Mouse (Mus musculus): ENCODE results near the gene Inhbc. TPM values are rescaled to one million over a fixed set of nuclear protein-coding genes. Genes with fewer than 3 reads are reported as not detected.
A peak's percentile ranks its signal among the peaks of the same experiment; 100 is the strongest.
"Not testable (repeated sequence)": the region's sequence is repeated elsewhere in the genome, so short reads cannot be mapped to it uniquely, and the experiment has no call there.

Inhbc gene
- polyA plus RNA-seq, 1 experiment, result not detected

DNA sequence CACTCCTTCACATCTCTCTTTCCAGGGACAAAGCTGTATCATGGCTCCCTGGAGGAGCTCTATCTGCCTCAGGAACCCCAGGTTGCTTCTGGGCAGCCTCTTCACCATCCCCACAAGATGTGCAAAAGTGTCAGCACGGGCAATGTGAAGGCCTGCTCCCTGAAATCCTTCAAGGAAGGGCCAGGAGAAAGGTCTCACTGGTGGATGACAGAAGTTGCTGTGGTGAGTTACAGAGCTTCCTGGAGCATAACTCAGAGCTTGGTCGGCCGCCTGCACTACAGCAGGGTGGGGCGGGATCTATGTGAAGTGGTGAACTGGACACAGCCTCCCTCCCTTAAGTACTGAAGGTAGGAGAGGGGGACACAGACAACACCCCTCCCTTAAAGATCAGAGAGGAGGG, 47.6 kb downstream of the Inhbc start:
- H3K4me3 ChIP-seq (ENCODE audit: extremely low read depth, insufficient read depth, insufficient read length), result peak overlapping the region; percentile 60
- no peaks in the 10 kb centered on the region for H3K27me3 ChIP-seq (ENCODE audit: control insufficient read depth, insufficient read depth, low read length)
- H3K36me3 ChIP-seq (ENCODE audit: control insufficient read depth, insufficient read depth, low read length), result peaks cover 15% of the 10 kb centered on the region
- peaks cover 40% of the 10 kb centered on the region for H3K4me1 ChIP-seq (ENCODE audit: control insufficient read depth, insufficient read depth, insufficient read length)
- no peak for DNase-seq (ENCODE audit: low read depth in 1 of 2, low spot score in 2 of 2)
- TF ChIP-seq POLR2A (IDR thresholded peaks at IDR 0.05; ENCODE audit: low read depth, low read length) (no peak), CTCF (IDR thresholded peaks at IDR 0.05; ENCODE audit: extremely low read depth, insufficient read depth, insufficient read length, insufficient replicate concordance) (no peak)
- peak overlapping the region; percentile 84 for H3K27ac ChIP-seq (ENCODE audit: insufficient read depth, low read length)
- 40% methylated on average over 4 of the region's 4 CpGs for WGBS

DNA sequence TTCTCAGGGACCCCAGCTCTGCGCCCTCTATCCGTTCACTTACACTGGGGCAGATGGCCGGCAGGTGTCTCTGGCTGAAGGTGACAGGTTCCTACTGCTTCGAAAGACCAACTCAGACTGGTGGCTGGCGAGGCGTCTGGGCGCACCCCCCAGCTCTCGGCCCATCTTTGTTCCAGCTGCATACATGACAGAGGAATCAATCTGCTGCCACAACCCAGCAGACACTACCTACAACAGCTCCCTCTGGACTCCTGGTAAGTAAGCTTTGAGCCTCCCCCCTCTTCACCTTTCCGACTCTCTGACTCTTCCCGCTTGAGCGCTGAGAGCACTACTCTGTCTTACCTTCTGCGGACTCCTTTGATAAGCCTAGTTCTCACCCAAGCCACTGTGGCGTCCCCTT, 48.1 kb downstream of the Inhbc start:
- H3K27ac ChIP-seq (ENCODE audit: insufficient read depth, low read length), result peak overlapping the region; percentile 84
- TF ChIP-seq POLR2A (IDR thresholded peaks at IDR 0.05; ENCODE audit: low read depth, low read length) (no peak), CTCF (IDR thresholded peaks at IDR 0.05; ENCODE audit: extremely low read depth, insufficient read depth, insufficient read length, insufficient replicate concordance) (no peak)
- H3K27me3 ChIP-seq (ENCODE audit: control insufficient read depth, insufficient read depth, low read length), result no peaks in the 10 kb centered on the region
- DNase-seq (ENCODE audit: low read depth in 1 of 2, low spot score in 2 of 2), result no peak
- peak overlapping the region; percentile 60 for H3K4me3 ChIP-seq (ENCODE audit: extremely low read depth, insufficient read depth, insufficient read length)
- H3K36me3 ChIP-seq (ENCODE audit: control insufficient read depth, insufficient read depth, low read length), result peaks cover 12% of the 10 kb centered on the region
- 46% methylated on average over 13 of the region's 13 CpGs for WGBS
- peaks cover 40% of the 10 kb centered on the region for H3K4me1 ChIP-seq (ENCODE audit: control insufficient read depth, insufficient read depth, insufficient read length)

DNA sequence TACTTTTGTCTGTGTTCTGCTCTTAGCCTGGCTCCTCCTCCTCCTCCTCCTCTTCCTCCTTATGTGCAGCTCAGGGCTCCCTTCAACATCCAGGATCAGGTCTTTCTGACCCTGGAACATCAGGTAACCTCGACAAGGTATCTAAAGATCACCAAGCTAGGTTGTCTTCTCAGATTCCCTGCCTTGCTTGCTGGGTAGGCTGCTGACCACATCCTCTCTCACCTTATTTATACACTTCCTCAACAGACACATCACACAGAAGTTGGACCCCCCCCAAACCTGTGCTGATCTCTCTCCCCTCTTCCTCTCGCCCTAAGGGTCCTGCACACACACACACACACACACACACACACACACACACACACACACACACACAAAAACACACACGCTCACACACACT, 48.6 kb downstream of the Inhbc start, which contains the start of gene Arhgap9:
Arhgap9 (plus strand) TSS at position 344 of the 400 bp plus-strand sequence.
- 24% methylated on average over 3 of the region's 3 CpGs for WGBS
- DNase-seq (ENCODE audit: low read depth in 1 of 2, low spot score in 2 of 2), result peak; percentile 28 to 50
- peak within 1 kb of the TSS; percentile 60 for H3K4me3 ChIP-seq (ENCODE audit: extremely low read depth, insufficient read depth, insufficient read length)
- TF ChIP-seq CTCF (IDR thresholded peaks at IDR 0.05; ENCODE audit: extremely low read depth, insufficient read depth, insufficient read length, insufficient replicate concordance) (no peak), POLR2A (IDR thresholded peaks at IDR 0.05; ENCODE audit: low read depth, low read length) (no peak; the same call in 1 of the 2 replicates)
- H3K27me3 ChIP-seq (ENCODE audit: control insufficient read depth, insufficient read depth, low read length), result no peaks in the 10 kb centered on the region
- peaks cover 7% of the 10 kb centered on the region for H3K36me3 ChIP-seq (ENCODE audit: control insufficient read depth, insufficient read depth, low read length)
- peaks cover 40% of the 10 kb centered on the region for H3K4me1 ChIP-seq (ENCODE audit: control insufficient read depth, insufficient read depth, insufficient read length)
- H3K27ac ChIP-seq (ENCODE audit: insufficient read depth, low read length), result peak within 1 kb of the TSS; percentile 84

DNA sequence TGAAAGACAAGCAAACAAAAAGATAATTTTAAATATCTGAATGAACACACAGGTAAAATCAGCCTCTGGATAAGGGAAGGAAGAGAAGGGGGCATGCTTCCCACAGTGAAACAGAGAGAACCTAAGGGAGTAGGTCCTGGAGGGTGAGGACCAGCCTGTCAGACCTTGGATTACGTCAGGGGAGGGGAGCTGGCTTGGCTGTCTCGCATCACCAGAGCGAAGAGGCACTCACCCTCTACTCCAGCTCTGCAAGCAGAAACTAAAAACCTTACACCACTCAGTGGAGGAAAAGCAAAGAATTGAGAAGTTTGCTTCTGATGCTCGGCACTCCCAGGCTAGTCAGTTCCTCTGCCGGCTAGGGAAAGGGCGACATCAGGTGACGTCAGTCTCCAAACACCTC, 50.3 kb downstream of the Inhbc start:
- Histone ChIP-seq H3K36me3 (ENCODE audit: control insufficient read depth, insufficient read depth, low read length) (no peaks in the 10 kb centered on the region), H3K4me1 (ENCODE audit: control insufficient read depth, insufficient read depth, insufficient read length) (peaks cover 28% of the 10 kb centered on the region; the same call in 1 of the 2 replicates), H3K27me3 (ENCODE audit: control insufficient read depth, insufficient read depth, low read length) (no peaks in the 10 kb centered on the region), H3K4me3 (ENCODE audit: extremely low read depth, insufficient read depth, insufficient read length) (no peak overlapping the region), H3K27ac (ENCODE audit: insufficient read depth, low read length) (peak overlapping the region; percentile 25)
- no peak for TF ChIP-seq POLR2A (IDR thresholded peaks at IDR 0.05; ENCODE audit: low read depth, low read length)
- TF ChIP-seq CTCF (IDR thresholded peaks at IDR 0.05; ENCODE audit: extremely low read depth, insufficient read depth, insufficient read length, insufficient replicate concordance), result no peak
- 83% methylated on average over 7 of the region's 7 CpGs for WGBS
- no peak for DNase-seq (ENCODE audit: low read depth in 1 of 2, low spot score in 2 of 2)

DNA sequence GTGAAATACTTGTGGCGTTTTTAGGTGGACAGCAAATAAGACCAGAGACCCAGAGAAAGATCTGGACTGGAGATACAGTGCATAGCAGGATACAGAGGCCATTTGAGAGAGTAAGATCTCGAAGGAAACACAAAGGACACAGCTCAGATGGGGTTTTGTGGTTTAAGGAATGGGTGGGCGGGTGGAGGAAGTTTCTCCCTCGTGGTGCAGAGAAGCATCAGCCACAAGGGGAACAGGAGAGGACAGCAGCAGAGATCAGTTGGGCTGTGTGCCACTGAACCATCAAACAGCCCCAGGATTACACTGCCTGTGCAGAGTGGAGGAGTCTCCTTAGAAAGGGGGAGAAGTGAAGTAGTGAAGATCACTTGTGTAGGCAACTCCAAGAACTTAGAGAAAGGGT, 52.2 kb downstream of the Inhbc start:
- TF ChIP-seq POLR2A (IDR thresholded peaks at IDR 0.05; ENCODE audit: low read depth, low read length), result no peak
- H3K4me3 ChIP-seq (ENCODE audit: extremely low read depth, insufficient read depth, insufficient read length), result no peak overlapping the region
- no peaks in the 10 kb centered on the region for H3K36me3 ChIP-seq (ENCODE audit: control insufficient read depth, insufficient read depth, low read length)
- H3K27me3 ChIP-seq (ENCODE audit: control insufficient read depth, insufficient read depth, low read length), result no peaks in the 10 kb centered on the region
- H3K4me1 ChIP-seq (ENCODE audit: control insufficient read depth, insufficient read depth, insufficient read length), result peaks cover 24% of the 10 kb centered on the region; the same call in 1 of the 2 replicates
- H3K27ac ChIP-seq (ENCODE audit: insufficient read depth, low read length), result no peak overlapping the region
- 21% methylated on average over 4 of the region's 4 CpGs for WGBS
- DNase-seq (ENCODE audit: low read depth in 1 of 2, low spot score in 2 of 2), result no peak

DNA sequence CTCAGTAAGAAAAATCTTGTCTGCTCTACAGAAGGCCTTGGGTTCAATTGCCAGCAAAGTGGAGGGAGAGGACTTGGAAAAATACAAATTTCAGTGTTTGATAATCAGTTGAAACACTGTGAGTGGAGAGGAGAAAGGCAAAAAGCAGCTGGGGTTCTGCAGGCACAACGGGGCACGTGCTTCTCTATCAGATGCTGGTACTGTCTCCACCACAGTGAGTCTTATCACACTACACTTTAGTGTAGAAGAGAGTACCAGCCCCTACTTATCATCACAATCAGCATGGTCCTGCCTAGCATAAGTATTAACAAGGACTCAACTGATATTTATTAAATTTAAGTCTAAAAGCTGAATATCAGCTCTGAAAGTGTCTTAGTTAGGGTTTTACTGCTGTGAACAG, 53.0 kb downstream of the Inhbc start:
- DNase-seq (ENCODE audit: low read depth in 1 of 2, low spot score in 2 of 2), result no peak
- H3K36me3 ChIP-seq (ENCODE audit: control insufficient read depth, insufficient read depth, low read length), result no peaks in the 10 kb centered on the region
- no peak overlapping the region for H3K27ac ChIP-seq (ENCODE audit: insufficient read depth, low read length)
- no peak for TF ChIP-seq POLR2A (IDR thresholded peaks at IDR 0.05; ENCODE audit: low read depth, low read length)
- no peak for TF ChIP-seq CTCF (IDR thresholded peaks at IDR 0.05; ENCODE audit: extremely low read depth, insufficient read depth, insufficient read length, insufficient replicate concordance)
- H3K4me1 ChIP-seq (ENCODE audit: control insufficient read depth, insufficient read depth, insufficient read length), result peaks cover 16% of the 10 kb centered on the region; the same call in 1 of the 2 replicates
- WGBS, result 81% methylated on average over 2 of the region's 2 CpGs
- H3K27me3 ChIP-seq (ENCODE audit: control insufficient read depth, insufficient read depth, low read length), result no peaks in the 10 kb centered on the region
- no peak overlapping the region for H3K4me3 ChIP-seq (ENCODE audit: extremely low read depth, insufficient read depth, insufficient read length)

DNA sequence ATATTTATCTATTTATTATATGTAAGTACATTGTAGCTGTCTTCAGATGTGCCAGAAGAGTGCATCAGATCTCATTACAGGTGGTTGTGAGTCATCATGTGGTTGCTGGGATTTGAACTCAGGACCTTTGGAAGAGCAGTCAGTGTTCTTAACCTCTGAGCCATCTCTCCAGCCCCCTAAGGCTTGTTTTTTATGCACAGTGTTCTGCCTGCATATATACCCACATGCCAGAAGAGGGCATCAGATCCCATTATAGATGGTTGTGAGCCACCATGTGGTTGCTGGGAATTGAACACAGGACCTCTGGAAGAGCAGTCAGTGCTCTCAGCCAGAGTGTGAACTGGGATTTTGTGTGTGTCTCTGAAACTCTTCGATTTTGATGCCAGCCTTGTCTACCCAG, 55.3 kb downstream of the Inhbc start:
- H3K36me3 ChIP-seq (ENCODE audit: control insufficient read depth, insufficient read depth, low read length); H3K27me3 ChIP-seq (ENCODE audit: control insufficient read depth, insufficient read depth, low read length); H3K4me3 ChIP-seq (ENCODE audit: extremely low read depth, insufficient read depth, insufficient read length); H3K4me1 ChIP-seq (ENCODE audit: control insufficient read depth, insufficient read depth, insufficient read length); DNase-seq (ENCODE audit: low read depth in 1 of 2, low spot score in 2 of 2); H3K27ac ChIP-seq (ENCODE audit: insufficient read depth, low read length): not testable (repeated sequence)
- 91% methylated on average over 1 of the region's 1 CpGs for WGBS

DNA sequence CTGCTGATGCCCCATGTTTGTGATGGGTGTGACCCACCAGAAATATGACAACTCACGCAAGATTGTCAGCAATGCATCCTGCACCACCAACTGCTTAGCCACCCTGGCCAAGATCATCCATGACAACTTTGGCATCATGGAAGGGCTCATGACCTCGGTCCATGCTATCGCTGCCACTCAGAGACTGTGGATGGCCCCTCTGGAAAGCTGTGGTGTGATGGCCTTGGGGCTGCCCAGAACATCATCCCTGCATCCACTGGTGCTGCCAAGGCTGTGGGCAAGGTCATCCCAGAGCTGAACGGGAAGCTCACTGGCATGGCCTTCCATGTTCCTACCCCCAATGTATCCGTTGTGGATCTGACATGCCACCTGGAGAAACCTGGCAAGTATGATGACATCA, 56.7 kb downstream of the Inhbc start:
- DNase-seq (ENCODE audit: low read depth in 1 of 2, low spot score in 2 of 2); H3K27me3 ChIP-seq (ENCODE audit: control insufficient read depth, insufficient read depth, low read length); H3K27ac ChIP-seq (ENCODE audit: insufficient read depth, low read length); H3K4me3 ChIP-seq (ENCODE audit: extremely low read depth, insufficient read depth, insufficient read length); H3K4me1 ChIP-seq (ENCODE audit: control insufficient read depth, insufficient read depth, insufficient read length); H3K36me3 ChIP-seq (ENCODE audit: control insufficient read depth, insufficient read depth, low read length): not testable (repeated sequence)
- WGBS, result 85% methylated on average over 5 of the region's 5 CpGs
